Mouse (Mus musculus) MEL (cell line): ENCODE measurements at regions not wholly inside any gene's neighbourhood (a gene's known extent, or its start where the extent isn't known, plus 50 kb on each side); places are given as distances from the start of the nearest gene placed in this dataset.

ENCODE experiments used
- CTCF ChIP-seq, 3 experiments: IDR thresholded peaks in 2 of 3; conservative IDR thresholded peaks in 1 of 3; 2 replicates each; pipeline ENCODE4 v1.5.1; 2011 to 2012; ENCODE audit warnings: low read length in 3 of 3, low read depth in 2 of 3, mild to moderate bottlenecking in 2 of 3, improper control_type of control experiment in 1 of 3, inconsistent platforms in 1 of 3, mixed read lengths in 1 of 3, moderate library complexity in 1 of 3; ENCODE audit not compliant: control insufficient read depth in 1 of 3, insufficient read depth in 1 of 3, poor library complexity in 1 of 3, severe bottlenecking in 1 of 3
- E2F4 ChIP-seq: IDR thresholded peaks from 2 replicates; pipeline ENCODE4 v1.6.1; 2011; ENCODE audit warnings: low read depth, low read length, improper control_type of control experiment, borderline replicate concordance
- ELF1 ChIP-seq: IDR thresholded peaks from 2 replicates; pipeline ENCODE4 v1.6.1; 2014; ENCODE audit warnings: low read depth, mild to moderate bottlenecking, inconsistent platforms, low read length, improper control_type of control experiment, moderate library complexity
- EP300 ChIP-seq, 2 experiments: IDR thresholded peaks; 2 replicates each; pipeline ENCODE4 v1.6.1; 2011; ENCODE audit warnings: improper control_type of control experiment in 2 of 2, low read length in 2 of 2, low read depth in 1 of 2, mild to moderate bottlenecking in 1 of 2
- GATA1 ChIP-seq: IDR thresholded peaks from 2 replicates; pipeline ENCODE4 v1.6.1; 2011; ENCODE audit warnings: low read depth, low read length, improper control_type of control experiment
- JUND ChIP-seq: IDR thresholded peaks from 2 replicates; pipeline ENCODE4 v1.6.1; 2011; ENCODE audit warnings: low read depth, mild to moderate bottlenecking, improper control_type of control experiment, low read length
- MAFK ChIP-seq: IDR thresholded peaks from 2 replicates; pipeline ENCODE4 v1.6.1; 2011; ENCODE audit warnings: low read depth, mild to moderate bottlenecking, low read length, improper control_type of control experiment, borderline replicate concordance
- MXI1 ChIP-seq: IDR thresholded peaks from 2 replicates; pipeline ENCODE4 v1.6.1; 2011; ENCODE audit warnings: mild to moderate bottlenecking, low read depth, low read length, improper control_type of control experiment
- NELFE ChIP-seq: IDR thresholded peaks from 2 replicates; pipeline ENCODE4 v1.6.1; 2011; ENCODE audit warnings: low read depth, low read length, improper control_type of control experiment
- POLR2A ChIP-seq, 2 experiments: IDR thresholded peaks; 2 replicates each; pipeline ENCODE4 v1.6.1; 2011 to 2012; ENCODE audit warnings: low read length in 2 of 2, mild to moderate bottlenecking in 2 of 2, control low read depth in 1 of 2, improper control_type of control experiment in 1 of 2, low read depth in 1 of 2, moderate library complexity in 1 of 2; ENCODE audit not compliant: control insufficient read depth in 1 of 2, insufficient read depth in 1 of 2, poor library complexity in 1 of 2
- SMC3 ChIP-seq: IDR thresholded peaks from 2 replicates; pipeline ENCODE4 v1.6.1; 2011; ENCODE audit warnings: low read depth, low read length, improper control_type of control experiment

- TF ChIP-seq CTCF (IDR thresholded peaks at IDR 0.05 in 2 of 3, conservative IDR thresholded peaks at IDR 0.05 in 1 of 3; ENCODE audit: control insufficient read depth in 1 of 3, insufficient read depth in 1 of 3, low read depth in 2 of 3, low read length in 3 of 3, poor library complexity in 1 of 3, severe bottlenecking in 1 of 3): no peak
- no peak for TF ChIP-seq POLR2A (IDR thresholded peaks at IDR 0.05; ENCODE audit: control insufficient read depth in 1 of 2, insufficient read depth in 1 of 2, low read depth in 1 of 2, low read length in 2 of 2, poor library complexity in 1 of 2)
- no peak for TF ChIP-seq MXI1
- no peak for TF ChIP-seq MAFK
- no peak for TF ChIP-seq E2F4
- TF ChIP-seq EP300 (IDR thresholded peaks at IDR 0.05; ENCODE audit: low read depth in 1 of 2, low read length in 2 of 2): no peak
- no peak for TF ChIP-seq JUND
- TF ChIP-seq NELFE: no peak
- TF ChIP-seq SMC3: no peak
- no peak for TF ChIP-seq ELF1
- no peak for TF ChIP-seq GATA1
Measured at GRCm38 (mm10) chr13:75647513-75647912, 59.0 kb upstream of the Ell2 start.
